Mouse (Mus musculus): Measurements from ENCODE around the gene Omp. TPM values are rescaled to one million over a fixed set of nuclear protein-coding genes. Genes with fewer than 3 reads are reported as not detected.

The Omp gene
- polyA plus RNA-seq, 1 experiment from 2014 or later: 0.70 TPM

GRCm38 (mm10) chr7:98120325-98120724 is 25.0 kb downstream of the Omp start:
- H3K9me3 ChIP-seq (ENCODE audit: control insufficient read depth, low read length): no peaks in the 10 kb centered on the region
- peaks cover 4% of the 10 kb centered on the region for H3K4me1 ChIP-seq (replicated peaks; ENCODE audit: control insufficient read depth, insufficient read depth, low read length)
- ATAC-seq (replicated peaks; ENCODE audit: low FRiP score) (peak; percentile 52), DNase-seq (ENCODE audit: low spot score) (peak; percentile 62)
- 15% methylated on average over 7 of the region's 7 CpGs for WGBS
- H3K9ac ChIP-seq (ENCODE audit: low read depth, low read length): peak overlapping the region; percentile 44; the same call in 1 of the 2 replicates
- no peaks in the 10 kb centered on the region for H3K36me3 ChIP-seq (ENCODE audit: control insufficient read depth, insufficient read depth, low read length)
- H3K27ac ChIP-seq (ENCODE audit: low read depth, low read length): no peak overlapping the region
- peak overlapping the region; percentile 64 for H3K4me2 ChIP-seq
- H3K27me3 ChIP-seq (replicated peaks; ENCODE audit: control insufficient read depth, insufficient read depth, low read length): no peaks in the 10 kb centered on the region
- H3K4me3 ChIP-seq (ENCODE audit: low read depth, low read length): peak overlapping the region; percentile 25; the same call in 1 of the 2 replicates

- 61% methylated on average over 2 of the region's 2 CpGs for WGBS
- Histone ChIP-seq H3K36me3 (ENCODE audit: control insufficient read depth, insufficient read depth, low read length) (no peaks in the 10 kb centered on the region), H3K9ac (ENCODE audit: low read depth, low read length) (no peak overlapping the region), H3K27ac (ENCODE audit: low read depth, low read length) (no peak overlapping the region), H3K27me3 (replicated peaks; ENCODE audit: control insufficient read depth, insufficient read depth, low read length) (no peaks in the 10 kb centered on the region), H3K4me1 (replicated peaks; ENCODE audit: control insufficient read depth, insufficient read depth, low read length) (peaks cover 4% of the 10 kb centered on the region), H3K4me3 (ENCODE audit: low read depth, low read length) (no peak overlapping the region; the same call in 1 of the 2 replicates), H3K4me2 (no peak overlapping the region), H3K9me3 (ENCODE audit: control insufficient read depth, low read length) (no peaks in the 10 kb centered on the region)
- ATAC-seq (replicated peaks; ENCODE audit: low FRiP score): no peak; the same call in 1 of the 2 replicates
- DNase-seq (ENCODE audit: low spot score): no peak
These were observed 25.4 kb downstream of the Omp start for GRCm38 (mm10) chr7:98119961-98120232.

- H3K9me3 ChIP-seq (ENCODE audit: control insufficient read depth, low read length): no peaks in the 10 kb centered on the region
- H3K4me2 ChIP-seq: peak within 1 kb of the TSS; percentile 64
- ATAC-seq (replicated peaks; ENCODE audit: low FRiP score): peak; percentile 37; the same call in 1 of the 2 replicates
- WGBS: 38% methylated on average over 9 of the region's 9 CpGs
- peaks cover 4% of the 10 kb centered on the region for H3K4me1 ChIP-seq (replicated peaks; ENCODE audit: control insufficient read depth, insufficient read depth, low read length)
- no peaks in the 10 kb centered on the region for H3K27me3 ChIP-seq (replicated peaks; ENCODE audit: control insufficient read depth, insufficient read depth, low read length)
- H3K9ac ChIP-seq (ENCODE audit: low read depth, low read length): peak within 1 kb of the TSS; percentile 44
- peak; percentile 47 for DNase-seq (ENCODE audit: low spot score)
- no peaks in the 10 kb centered on the region for H3K36me3 ChIP-seq (ENCODE audit: control insufficient read depth, insufficient read depth, low read length)
- H3K4me3 ChIP-seq (ENCODE audit: low read depth, low read length): peak within 1 kb of the TSS; percentile 25
- H3K27ac ChIP-seq (ENCODE audit: low read depth, low read length): peak within 1 kb of the TSS; percentile 54; the same call in 1 of the 2 replicates
These were observed 25.9 kb downstream of the Omp start, which contains the start of gene Myo7a for GRCm38 (mm10) chr7:98119179-98119960. Myo7a (minus strand) TSS chr7:98119524.

GRCm38 (mm10) chr7:98117012-98117660 is 28.2 kb downstream of the Omp start:
- H3K4me3 ChIP-seq (ENCODE audit: low read depth, low read length): no peak overlapping the region
- no peaks in the 10 kb centered on the region for H3K36me3 ChIP-seq (ENCODE audit: control insufficient read depth, insufficient read depth, low read length)
- peaks cover 4% of the 10 kb centered on the region for H3K4me1 ChIP-seq (replicated peaks; ENCODE audit: control insufficient read depth, insufficient read depth, low read length)
- H3K9ac ChIP-seq (ENCODE audit: low read depth, low read length): no peak overlapping the region
- H3K9me3 ChIP-seq (ENCODE audit: control insufficient read depth, low read length): no peaks in the 10 kb centered on the region
- H3K27ac ChIP-seq (ENCODE audit: low read depth, low read length): no peak overlapping the region
- no peak for ATAC-seq (replicated peaks; ENCODE audit: low FRiP score)
- WGBS: 56% methylated on average over 11 of the region's 11 CpGs
- H3K27me3 ChIP-seq (replicated peaks; ENCODE audit: control insufficient read depth, insufficient read depth, low read length): peaks cover 6% of the 10 kb centered on the region
- DNase-seq (ENCODE audit: low spot score): no peak
- H3K4me2 ChIP-seq: no peak overlapping the region

GRCm38 (mm10) chr7:98114656-98115055 is 30.6 kb downstream of the Omp start:
- Histone ChIP-seq H3K4me3 (ENCODE audit: low read depth, low read length) (no peak overlapping the region), H3K27me3 (replicated peaks; ENCODE audit: control insufficient read depth, insufficient read depth, low read length) (peaks cover 25% of the 10 kb centered on the region), H3K4me1 (replicated peaks; ENCODE audit: control insufficient read depth, insufficient read depth, low read length) (peaks cover 4% of the 10 kb centered on the region), H3K36me3 (ENCODE audit: control insufficient read depth, insufficient read depth, low read length) (no peaks in the 10 kb centered on the region), H3K9ac (ENCODE audit: low read depth, low read length) (no peak overlapping the region), H3K27ac (ENCODE audit: low read depth, low read length) (no peak overlapping the region), H3K4me2 (no peak overlapping the region), H3K9me3 (ENCODE audit: control insufficient read depth, low read length) (no peaks in the 10 kb centered on the region)
- 45% methylated on average over 6 of the region's 6 CpGs for WGBS
- DNase-seq (ENCODE audit: low spot score) (no peak), ATAC-seq (replicated peaks; ENCODE audit: low FRiP score) (no peak)

- Histone ChIP-seq H3K4me2 (peak overlapping the region; percentile 37), H3K27ac (ENCODE audit: low read depth, low read length) (no peak overlapping the region), H3K4me3 (ENCODE audit: low read depth, low read length) (no peak overlapping the region), H3K27me3 (replicated peaks; ENCODE audit: control insufficient read depth, insufficient read depth, low read length) (peaks cover 25% of the 10 kb centered on the region), H3K36me3 (ENCODE audit: control insufficient read depth, insufficient read depth, low read length) (no peaks in the 10 kb centered on the region), H3K9me3 (ENCODE audit: control insufficient read depth, low read length) (no peaks in the 10 kb centered on the region), H3K9ac (ENCODE audit: low read depth, low read length) (no peak overlapping the region), H3K4me1 (replicated peaks; ENCODE audit: control insufficient read depth, insufficient read depth, low read length) (peaks cover 2% of the 10 kb centered on the region)
- 12% methylated on average over 25 of the region's 25 CpGs for WGBS
- ATAC-seq (replicated peaks; ENCODE audit: low FRiP score): no peak
- no peak for DNase-seq (ENCODE audit: low spot score)
These were observed 34.1 kb downstream of the Omp start for GRCm38 (mm10) chr7:98111233-98111632.

GRCm38 (mm10) chr7:98109771-98110170 is 35.5 kb downstream of the Omp start:
- no peak for ATAC-seq (replicated peaks; ENCODE audit: low FRiP score)
- H3K9me3 ChIP-seq (ENCODE audit: control insufficient read depth, low read length): no peaks in the 10 kb centered on the region
- H3K4me2 ChIP-seq: no peak overlapping the region
- H3K4me1 ChIP-seq (replicated peaks; ENCODE audit: control insufficient read depth, insufficient read depth, low read length): peaks cover 3% of the 10 kb centered on the region
- H3K36me3 ChIP-seq (ENCODE audit: control insufficient read depth, insufficient read depth, low read length): no peaks in the 10 kb centered on the region
- WGBS: 77% methylated on average over 4 of the region's 4 CpGs
- H3K27me3 ChIP-seq (replicated peaks; ENCODE audit: control insufficient read depth, insufficient read depth, low read length): peaks cover 25% of the 10 kb centered on the region
- H3K4me3 ChIP-seq (ENCODE audit: low read depth, low read length): no peak overlapping the region
- H3K27ac ChIP-seq (ENCODE audit: low read depth, low read length): no peak overlapping the region
- H3K9ac ChIP-seq (ENCODE audit: low read depth, low read length): no peak overlapping the region
- no peak for DNase-seq (ENCODE audit: low spot score)

GRCm38 (mm10) chr7:98108636-98109430 is 36.5 kb downstream of the Omp start:
- H3K27me3 ChIP-seq (replicated peaks; ENCODE audit: control insufficient read depth, insufficient read depth, low read length): peaks cover 25% of the 10 kb centered on the region
- H3K9me3 ChIP-seq (ENCODE audit: control insufficient read depth, low read length): no peaks in the 10 kb centered on the region
- H3K9ac ChIP-seq (ENCODE audit: low read depth, low read length): no peak overlapping the region
- 75% methylated on average over 16 of the region's 16 CpGs for WGBS
- H3K27ac ChIP-seq (ENCODE audit: low read depth, low read length): no peak overlapping the region
- ATAC-seq (replicated peaks; ENCODE audit: low FRiP score) (no peak), DNase-seq (ENCODE audit: low spot score) (no peak)
- no peaks in the 10 kb centered on the region for H3K36me3 ChIP-seq (ENCODE audit: control insufficient read depth, insufficient read depth, low read length)
- H3K4me2 ChIP-seq: no peak overlapping the region
- peaks cover 8% of the 10 kb centered on the region for H3K4me1 ChIP-seq (replicated peaks; ENCODE audit: control insufficient read depth, insufficient read depth, low read length)
- no peak overlapping the region for H3K4me3 ChIP-seq (ENCODE audit: low read depth, low read length)
